Mouse (Mus musculus): Measurements from ENCODE around the gene Mpped1. TPM values are rescaled to one million over a fixed set of nuclear protein-coding genes. Genes with fewer than 3 reads are reported as not detected.

The Mpped1 gene
- polyA plus RNA-seq (2012; rRNA removed), result 8.6 and 11.8 TPM in 2 replicates
- polyA plus RNA-seq (2014; fragmentation: Nextera tagmentation; extraction: Ambion mirVana), result 9.2 and 9.7 TPM in 2 replicates

DNA sequence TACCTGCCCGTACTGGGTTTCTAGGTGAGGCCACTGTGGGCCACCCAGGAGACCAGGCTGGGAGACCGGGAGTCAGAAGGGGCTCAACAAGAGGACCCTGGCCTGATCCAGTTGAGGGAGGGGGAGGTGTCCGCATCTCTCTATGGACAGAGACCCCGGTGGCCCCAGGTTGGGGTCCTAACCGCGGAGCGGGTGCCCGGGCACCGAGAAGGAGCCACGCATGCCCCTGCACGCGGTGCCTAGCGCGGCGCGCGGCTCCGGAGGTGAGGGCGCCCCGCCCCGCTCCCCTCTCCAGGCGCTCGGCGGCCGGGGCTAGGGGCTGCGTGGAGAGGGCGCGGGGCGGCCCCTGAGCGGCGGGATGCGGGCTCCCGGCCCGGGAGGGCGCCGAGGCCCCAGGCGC lies at the start of gene Mpped1:
TSS of gene Mpped1 (plus strand) at position 81 of the 400 bp plus-strand sequence.
- no peak for TF ChIP-seq POLR2A (IDR thresholded peaks at IDR 0.05; ENCODE audit: borderline replicate concordance, extremely low read depth, insufficient read depth, insufficient read length)
- H3K4me1 ChIP-seq (ENCODE audit: control insufficient read depth, insufficient read depth, low read length), result peaks cover 3% of the 10 kb centered on the region; the same call in 1 of the 2 replicates
- peak within 1 kb of the TSS; percentile 95 for H3K4me2 ChIP-seq (replicated peaks; ENCODE audit: low read depth, low read length, severe bottlenecking)
- WGBS, result 3% methylated on average over 14 of the region's 37 CpGs
- DNase-seq (ENCODE audit: low spot score), result no peak
- H3K9me3 ChIP-seq (ENCODE audit: control insufficient read depth, low read length), result no peaks in the 10 kb centered on the region
- peak within 1 kb of the TSS; percentile 67 for H3K9ac ChIP-seq (ENCODE audit: low read depth, low read length, severe bottlenecking)
- H3K36me3 ChIP-seq (ENCODE audit: control insufficient read depth, insufficient read depth, low read length), result no peaks in the 10 kb centered on the region
- peak within 1 kb of the TSS; percentile 57 for H3K4me3 ChIP-seq (replicated peaks; ENCODE audit: low read length)
- no peak within 1 kb of the TSS for H3K27ac ChIP-seq (replicated peaks; ENCODE audit: low read depth, low read length)
- peaks cover 35% of the 10 kb centered on the region for H3K27me3 ChIP-seq (ENCODE audit: control insufficient read depth, insufficient read depth, low read length)
- ATAC-seq (ENCODE audit: low FRiP score, low read depth), result 0 out of 2 replicates have a peak, but pooled peaks have one; percentile 4

DNA sequence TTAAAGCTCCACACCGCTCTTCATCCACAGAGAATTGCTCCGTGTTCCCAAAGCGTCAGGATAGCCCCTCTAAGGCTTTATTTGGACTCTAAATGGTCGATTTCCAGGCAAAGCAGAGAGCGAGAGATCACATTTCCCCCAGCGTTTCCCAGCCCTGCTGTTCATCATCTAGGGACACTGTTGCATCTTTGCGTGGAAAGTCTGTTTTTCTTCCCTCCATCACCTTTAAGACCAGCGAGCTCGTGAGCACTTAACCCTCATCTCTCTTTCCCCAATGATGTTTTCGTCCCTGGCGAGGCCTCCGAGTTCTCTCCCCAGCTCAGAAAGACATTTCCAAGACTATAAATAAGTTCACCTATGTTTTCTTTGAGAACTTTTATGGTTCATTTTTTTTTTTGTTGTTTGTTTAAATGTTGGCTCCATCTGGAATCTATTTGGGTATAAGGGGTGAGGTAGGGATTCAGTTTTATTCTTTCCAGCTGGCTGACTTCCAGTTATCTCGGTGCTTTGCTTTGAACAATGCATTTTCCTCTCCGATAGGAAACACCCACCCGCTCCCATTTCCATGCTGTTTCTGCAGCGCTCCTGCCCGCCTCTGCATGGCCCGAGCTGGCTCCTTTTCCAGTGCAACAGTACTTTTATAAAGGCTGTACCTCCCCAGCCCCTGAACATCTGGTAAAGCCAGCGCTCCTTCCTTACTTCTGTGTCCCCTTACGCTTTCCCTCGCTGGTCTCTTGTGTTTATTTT lies 38.4 kb upstream of the Mpped1 start:
- Histone ChIP-seq H3K36me3 (ENCODE audit: control insufficient read depth, insufficient read depth, low read length) (no peaks in the 10 kb centered on the region), H3K4me3 (replicated peaks; ENCODE audit: low read length) (no peak overlapping the region), H3K27ac (replicated peaks; ENCODE audit: low read depth, low read length) (peak overlapping the region; percentile 67), H3K9me3 (ENCODE audit: control insufficient read depth, low read length) (no peaks in the 10 kb centered on the region), H3K4me1 (ENCODE audit: control insufficient read depth, insufficient read depth, low read length) (peaks cover 24% of the 10 kb centered on the region), H3K9ac (ENCODE audit: low read depth, low read length, severe bottlenecking) (no peak overlapping the region), H3K4me2 (replicated peaks; ENCODE audit: low read depth, low read length, severe bottlenecking) (peak overlapping the region; percentile 9), H3K27me3 (ENCODE audit: control insufficient read depth, insufficient read depth, low read length) (no peaks in the 10 kb centered on the region)
- DNase-seq (ENCODE audit: low spot score), result peak; percentile 79
- WGBS, result 9% methylated on average over 21 of the region's 21 CpGs
- no peak for TF ChIP-seq POLR2A (IDR thresholded peaks at IDR 0.05; ENCODE audit: borderline replicate concordance, extremely low read depth, insufficient read depth, insufficient read length)
- ATAC-seq (ENCODE audit: low FRiP score, low read depth), result peak; percentile 74; the same call in 1 of the 2 replicates

DNA sequence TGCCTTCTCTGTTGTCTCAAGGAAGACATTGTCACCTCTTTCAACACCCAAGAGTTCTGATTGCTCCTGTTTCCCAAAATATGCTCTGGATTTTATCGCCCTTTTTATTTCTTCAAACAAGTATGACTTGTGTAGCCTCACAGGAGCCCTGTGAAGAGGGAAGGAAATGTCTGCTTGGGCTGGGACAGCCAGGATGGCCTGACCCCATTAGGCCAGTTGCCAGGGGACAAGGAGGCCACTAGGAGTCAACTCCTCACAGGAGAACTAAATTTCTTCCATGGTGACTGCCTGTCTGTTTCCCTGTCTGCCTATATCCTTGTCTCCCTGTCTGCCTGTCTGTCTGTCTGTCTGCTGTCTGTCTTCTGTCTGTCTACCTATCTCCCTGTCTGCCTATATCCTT lies 37.2 kb upstream of the Mpped1 start:
- TF ChIP-seq POLR2A (IDR thresholded peaks at IDR 0.05; ENCODE audit: borderline replicate concordance, extremely low read depth, insufficient read depth, insufficient read length), result no peak
- ATAC-seq (ENCODE audit: low FRiP score, low read depth), result no peak
- no peak for DNase-seq (ENCODE audit: low spot score)

DNA sequence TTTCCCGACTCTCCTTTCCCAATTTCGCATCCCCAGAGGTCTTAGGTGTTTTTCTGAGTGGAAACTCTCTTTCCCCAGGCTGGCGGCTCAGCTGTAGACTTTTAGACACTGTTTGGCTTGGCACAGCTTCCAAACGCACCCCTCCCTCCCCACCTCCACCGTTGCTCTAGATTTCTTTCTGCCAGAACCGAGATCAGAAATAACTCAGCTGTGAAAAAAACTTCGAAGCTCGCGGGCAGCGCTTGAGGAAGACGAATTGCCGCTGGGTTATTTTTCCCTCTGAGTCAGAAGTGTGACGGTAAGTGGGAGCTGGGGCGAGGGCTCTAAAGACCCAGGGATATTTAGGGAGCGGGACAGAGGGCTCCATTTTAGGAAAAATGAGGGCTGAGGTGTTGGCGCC lies 33.0 kb upstream of the Mpped1 start:
- Histone ChIP-seq H3K9ac (ENCODE audit: low read depth, low read length, severe bottlenecking) (no peak overlapping the region), H3K27ac (replicated peaks; ENCODE audit: low read depth, low read length) (peak overlapping the region; percentile 39; the same call in 1 of the 2 replicates), H3K36me3 (ENCODE audit: control insufficient read depth, insufficient read depth, low read length) (no peaks in the 10 kb centered on the region), H3K4me1 (ENCODE audit: control insufficient read depth, insufficient read depth, low read length) (peaks cover 14% of the 10 kb centered on the region), H3K4me2 (replicated peaks; ENCODE audit: low read depth, low read length, severe bottlenecking) (no peak overlapping the region), H3K9me3 (ENCODE audit: control insufficient read depth, low read length) (no peaks in the 10 kb centered on the region), H3K27me3 (ENCODE audit: control insufficient read depth, insufficient read depth, low read length) (no peaks in the 10 kb centered on the region), H3K4me3 (replicated peaks; ENCODE audit: low read length) (no peak overlapping the region)
- peak; percentile 55 for DNase-seq (ENCODE audit: low spot score)
- TF ChIP-seq POLR2A (IDR thresholded peaks at IDR 0.05; ENCODE audit: borderline replicate concordance, extremely low read depth, insufficient read depth, insufficient read length), result no peak
- peak; percentile 23; the same call in 1 of the 2 replicates for ATAC-seq (ENCODE audit: low FRiP score, low read depth)
- WGBS, result 41% methylated on average over 16 of the region's 16 CpGs

More for the DNA sequence above, 37.2 kb upstream of the Mpped1 start:
- Histone ChIP-seq H3K36me3 (ENCODE audit: control insufficient read depth, insufficient read depth, low read length) (no peaks in the 10 kb centered on the region), H3K4me1 (ENCODE audit: control insufficient read depth, insufficient read depth, low read length) (peaks cover 24% of the 10 kb centered on the region), H3K9ac (ENCODE audit: low read depth, low read length, severe bottlenecking) (no peak overlapping the region), H3K27me3 (ENCODE audit: control insufficient read depth, insufficient read depth, low read length) (no peaks in the 10 kb centered on the region), H3K4me3 (replicated peaks; ENCODE audit: low read length) (no peak overlapping the region), H3K4me2 (replicated peaks; ENCODE audit: low read depth, low read length, severe bottlenecking) (no peak overlapping the region), H3K27ac (replicated peaks; ENCODE audit: low read depth, low read length) (no peak overlapping the region), H3K9me3 (ENCODE audit: control insufficient read depth, low read length) (no peaks in the 10 kb centered on the region)
- 88% methylated on average over 1 of the region's 1 CpGs for WGBS

DNA sequence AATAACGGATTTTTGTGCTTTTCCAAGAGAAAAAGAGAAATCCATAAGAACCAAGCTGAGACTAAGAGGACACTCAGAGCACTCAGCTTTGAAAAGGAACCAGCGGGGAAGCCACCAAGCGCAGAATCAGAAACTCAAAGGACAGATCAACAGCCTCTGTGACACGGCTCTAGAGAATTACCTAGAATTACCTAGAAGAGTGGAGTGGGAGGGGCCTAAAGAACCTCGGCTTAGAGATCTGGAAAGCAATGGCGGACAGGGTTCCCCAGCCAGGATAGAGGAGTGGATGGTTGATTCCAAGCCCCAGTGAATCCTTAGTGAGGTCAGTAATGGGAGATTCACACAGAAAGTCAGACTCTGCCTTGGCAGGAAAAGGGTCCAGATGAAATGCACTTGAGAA lies 30.3 kb upstream of the Mpped1 start:
- no peak for ATAC-seq (ENCODE audit: low FRiP score, low read depth)
- Histone ChIP-seq H3K9me3 (ENCODE audit: control insufficient read depth, low read length) (no peaks in the 10 kb centered on the region), H3K4me3 (replicated peaks; ENCODE audit: low read length) (no peak overlapping the region), H3K27ac (replicated peaks; ENCODE audit: low read depth, low read length) (no peak overlapping the region), H3K9ac (ENCODE audit: low read depth, low read length, severe bottlenecking) (no peak overlapping the region), H3K27me3 (ENCODE audit: control insufficient read depth, insufficient read depth, low read length) (no peaks in the 10 kb centered on the region), H3K4me2 (replicated peaks; ENCODE audit: low read depth, low read length, severe bottlenecking) (no peak overlapping the region), H3K36me3 (ENCODE audit: control insufficient read depth, insufficient read depth, low read length) (no peaks in the 10 kb centered on the region), H3K4me1 (ENCODE audit: control insufficient read depth, insufficient read depth, low read length) (peaks cover 6% of the 10 kb centered on the region)
- DNase-seq (ENCODE audit: low spot score), result no peak
- 80% methylated on average over 6 of the region's 6 CpGs for WGBS
- no peak for TF ChIP-seq POLR2A (IDR thresholded peaks at IDR 0.05; ENCODE audit: borderline replicate concordance, extremely low read depth, insufficient read depth, insufficient read length)
